Mouse (Mus musculus) CH12.LX (cell line): Measurements from ENCODE around the gene Hdlbp.

Source experiments
- CTCF ChIP-seq, 2 experiments: IDR thresholded peaks in 1 of 2; conservative IDR thresholded peaks in 1 of 2; 2 replicates each; pipeline ENCODE4 v1.5.1; 2011 to 2012; ENCODE audit warnings: low read depth in 2 of 2, low read length in 2 of 2, improper control_type of control experiment in 1 of 2, inconsistent platforms in 1 of 2, mild to moderate bottlenecking in 1 of 2, moderate library complexity in 1 of 2
- NELFE ChIP-seq: IDR thresholded peaks from 2 replicates; pipeline ENCODE4 v1.6.1; 2011; ENCODE audit warnings: low read depth, low read length, improper control_type of control experiment
- POLR2A ChIP-seq: IDR thresholded peaks from 2 replicates; pipeline ENCODE4 v1.6.1; 2011; ENCODE audit warnings: low read depth, mild to moderate bottlenecking, improper control_type of control experiment, low read length

DNA sequence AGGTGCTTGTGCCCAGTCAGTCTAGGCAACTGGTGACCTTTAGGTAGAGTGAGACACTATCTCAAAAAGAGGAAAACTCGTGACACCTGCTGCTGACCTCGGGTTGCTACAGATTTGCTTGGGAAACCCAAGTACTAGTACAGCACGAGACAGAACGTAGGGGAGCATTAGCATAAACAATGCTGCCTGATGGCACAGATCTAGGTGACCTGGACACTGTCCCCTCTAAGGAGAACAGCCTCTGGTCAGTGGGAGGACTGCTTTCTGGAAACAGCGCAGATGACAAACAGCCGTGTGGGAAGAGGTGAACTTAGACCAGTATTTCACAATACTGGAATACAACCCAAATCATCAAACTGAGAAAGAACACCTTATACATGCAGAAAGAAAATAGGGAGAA lies 46.5 kb downstream of the Hdlbp start:
- TF ChIP-seq CTCF (conservative IDR thresholded peaks at IDR 0.05 in 1 of 2, IDR thresholded peaks at IDR 0.05 in 1 of 2; ENCODE audit: low read depth in 2 of 2, low read length in 2 of 2) (no peak), POLR2A (no peak), NELFE (no peak)
